Mouse (Mus musculus): ENCODE data around the gene Wipi2. TPM values are rescaled to one million over a fixed set of nuclear protein-coding genes. Genes with fewer than 3 reads are reported as not detected.

Wipi2 gene
- total RNA-seq, 1 experiment: 62.4 TPM

- Histone ChIP-seq H3K36me3 (ENCODE audit: control insufficient read depth, insufficient read depth, low read length, poor library complexity, severe bottlenecking) (peaks cover 7% of the 10 kb centered on the region; the same call in 1 of the 2 replicates), H3K9me3 (ENCODE audit: control insufficient read depth, insufficient read depth, low read depth, low read length) (no peaks in the 10 kb centered on the region), H3K4me1 (ENCODE audit: control insufficient read depth in 2 of 2, insufficient read depth in 2 of 2, low read length in 2 of 2, poor library complexity in 1 of 2) (peaks cover 1 to 24% of the 10 kb centered on the region in 2 experiments; a peak in 1 of 4 replicates), H3K9ac (ENCODE audit: insufficient read depth, low read depth, low read length, poor library complexity, severe bottlenecking) (no peak overlapping the region), H3K4me3 (ENCODE audit: insufficient read depth in 1 of 2, low read depth in 1 of 2, low read length in 2 of 2, poor library complexity in 1 of 2, severe bottlenecking in 1 of 2) (no peak overlapping the region), H3K27ac (ENCODE audit: insufficient read depth, low read depth, low read length, poor library complexity, severe bottlenecking) (no peak overlapping the region)
- TF ChIP-seq CHD2 (IDR thresholded peaks at IDR 0.05; ENCODE audit: low read depth, low read length) (no peak), MAFK (IDR thresholded peaks at IDR 0.05; ENCODE audit: insufficient read depth, low read depth, low read length) (no peak), ZNF384 (IDR thresholded peaks at IDR 0.05; ENCODE audit: low read depth, low read length) (no peak), HCFC1 (IDR thresholded peaks at IDR 0.05; ENCODE audit: borderline replicate concordance, insufficient read depth, low read length) (no peak), ZC3H11A (IDR thresholded peaks at IDR 0.05; ENCODE audit: borderline replicate concordance, low read depth, low read length) (no peak)
- no peak for DNase-seq (ENCODE audit: low read depth, low spot score)
- in situ Hi-C loops (cut with MboI; ENCODE audit: low sequenced_read_pairs in 2 of 2, unreplicated experiment in 2 of 2): no loop called here
Observed at GRCm38 (mm10) chr5:142648162-142648561, 20.7 kb downstream of the Wipi2 start.

DNA sequence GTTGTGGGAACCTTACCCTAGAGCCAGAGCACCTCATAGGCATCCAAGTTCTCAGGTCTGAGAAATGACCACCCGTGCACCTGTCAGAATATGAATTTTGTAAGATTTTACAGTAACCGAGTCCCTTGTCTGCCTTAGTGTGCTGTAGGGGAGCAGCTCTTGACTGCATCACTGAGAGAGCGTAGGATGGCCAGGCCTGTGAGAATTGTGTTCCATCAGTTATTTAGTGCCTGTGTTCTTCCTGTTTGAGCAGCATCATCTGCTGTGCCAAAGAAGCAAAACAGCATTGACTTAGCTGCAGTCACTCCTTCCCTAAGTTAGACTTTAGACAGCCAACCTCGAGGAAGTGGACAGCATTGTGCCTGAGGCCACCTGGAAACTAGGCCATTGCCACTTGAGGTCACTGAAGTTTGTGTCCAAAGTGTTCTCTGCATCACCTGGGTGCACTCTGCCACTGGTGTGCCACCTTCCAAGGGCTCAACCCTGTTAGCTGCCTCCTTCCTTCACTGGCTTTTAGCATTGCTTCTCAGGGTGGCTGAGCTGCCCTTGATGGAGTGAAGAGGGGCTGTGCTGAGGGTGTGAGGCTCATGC, 22.1 kb downstream of the Wipi2 start:
- TF ChIP-seq ZC3H11A (IDR thresholded peaks at IDR 0.05; ENCODE audit: borderline replicate concordance, low read depth, low read length) (no peak), HCFC1 (IDR thresholded peaks at IDR 0.05; ENCODE audit: borderline replicate concordance, insufficient read depth, low read length) (no peak), ZNF384 (IDR thresholded peaks at IDR 0.05; ENCODE audit: low read depth, low read length) (no peak), MAFK (IDR thresholded peaks at IDR 0.05; ENCODE audit: insufficient read depth, low read depth, low read length) (no peak)
- Histone ChIP-seq H3K9ac (ENCODE audit: insufficient read depth, low read depth, low read length, poor library complexity, severe bottlenecking) (no peak overlapping the region), H3K27ac (ENCODE audit: insufficient read depth, low read depth, low read length, poor library complexity, severe bottlenecking) (no peak overlapping the region), H3K4me1 (ENCODE audit: control insufficient read depth in 2 of 2, insufficient read depth in 2 of 2, low read length in 2 of 2, poor library complexity in 1 of 2) (peaks cover 1 to 24% of the 10 kb centered on the region in 2 experiments; a peak in 1 of 4 replicates), H3K4me3 (ENCODE audit: insufficient read depth in 1 of 2, low read depth in 1 of 2, low read length in 2 of 2, poor library complexity in 1 of 2, severe bottlenecking in 1 of 2) (no peak overlapping the region), H3K9me3 (ENCODE audit: control insufficient read depth, insufficient read depth, low read depth, low read length) (no peaks in the 10 kb centered on the region), H3K36me3 (ENCODE audit: control insufficient read depth, insufficient read depth, low read length, poor library complexity, severe bottlenecking) (peaks cover 7% of the 10 kb centered on the region; the same call in 1 of the 2 replicates)
- in situ Hi-C loops (cut with MboI; ENCODE audit: low sequenced_read_pairs in 2 of 2, unreplicated experiment in 2 of 2): no loop called here
- no peak for DNase-seq (ENCODE audit: low read depth, low spot score)

GRCm38 (mm10) chr5:142650390-142650789, 22.9 kb downstream of the Wipi2 start:
- in situ Hi-C loops (cut with MboI; ENCODE audit: low sequenced_read_pairs in 2 of 2, unreplicated experiment in 2 of 2): no loop called here
- no peak for DNase-seq (ENCODE audit: low read depth, low spot score)
- H3K4me3 ChIP-seq (ENCODE audit: insufficient read depth in 1 of 2, low read depth in 1 of 2, low read length in 2 of 2, poor library complexity in 1 of 2, severe bottlenecking in 1 of 2): no peak overlapping the region
- H3K36me3 ChIP-seq (ENCODE audit: control insufficient read depth, insufficient read depth, low read length, poor library complexity, severe bottlenecking): peaks cover 7% of the 10 kb centered on the region; the same call in 1 of the 2 replicates
- H3K9me3 ChIP-seq (ENCODE audit: control insufficient read depth, insufficient read depth, low read depth, low read length): no peaks in the 10 kb centered on the region
- TF ChIP-seq CHD2 (IDR thresholded peaks at IDR 0.05; ENCODE audit: low read depth, low read length): no peak
- TF ChIP-seq ZC3H11A (IDR thresholded peaks at IDR 0.05; ENCODE audit: borderline replicate concordance, low read depth, low read length): no peak
- TF ChIP-seq HCFC1 (IDR thresholded peaks at IDR 0.05; ENCODE audit: borderline replicate concordance, insufficient read depth, low read length): no peak
- no peak for TF ChIP-seq MAFK (IDR thresholded peaks at IDR 0.05; ENCODE audit: insufficient read depth, low read depth, low read length)
- no peak for TF ChIP-seq ZNF384 (IDR thresholded peaks at IDR 0.05; ENCODE audit: low read depth, low read length)
- H3K4me1 ChIP-seq (ENCODE audit: control insufficient read depth in 2 of 2, insufficient read depth in 2 of 2, low read length in 2 of 2, poor library complexity in 1 of 2): peaks cover 1 to 24% of the 10 kb centered on the region in 2 experiments; a peak in 1 of 4 replicates
- no peak overlapping the region for H3K27ac ChIP-seq (ENCODE audit: insufficient read depth, low read depth, low read length, poor library complexity, severe bottlenecking)
- no peak overlapping the region for H3K9ac ChIP-seq (ENCODE audit: insufficient read depth, low read depth, low read length, poor library complexity, severe bottlenecking)

DNA sequence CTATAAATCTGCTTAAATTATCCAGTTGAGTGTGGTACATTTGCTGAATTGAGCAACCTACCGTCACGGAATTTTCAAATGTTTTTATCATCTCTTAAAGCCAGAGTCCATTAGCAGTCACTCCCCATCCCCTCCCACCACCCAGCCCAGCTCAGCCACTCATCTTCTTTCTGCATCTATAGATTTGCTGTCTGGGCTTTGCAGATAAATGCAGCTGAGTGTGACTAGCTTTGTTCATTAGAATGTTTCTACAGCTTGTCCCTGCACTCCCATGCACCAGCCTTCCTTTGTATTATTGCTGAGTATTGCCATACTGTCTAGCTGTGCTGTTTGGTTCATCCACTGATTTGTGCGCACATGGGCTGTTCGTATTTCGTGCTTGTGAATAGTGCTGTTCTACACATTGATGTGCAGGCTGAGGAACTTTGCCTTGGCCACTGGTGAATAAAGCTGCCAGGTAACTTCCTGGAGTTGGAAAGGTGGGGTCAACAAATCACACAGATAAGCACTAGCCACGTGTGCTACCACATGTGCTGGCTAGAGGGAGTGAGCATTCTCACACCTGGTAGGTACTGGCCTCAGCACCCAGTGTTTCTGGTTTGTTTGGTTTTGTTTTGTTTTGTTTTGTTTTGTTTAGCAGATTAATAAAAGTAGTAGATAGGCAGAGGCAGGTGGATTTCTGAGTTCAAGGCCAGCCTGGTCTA, 23.4 kb downstream of the Wipi2 start:
- in situ Hi-C loops (cut with MboI; ENCODE audit: low sequenced_read_pairs in 2 of 2, unreplicated experiment in 2 of 2): no loop called here
- no peak overlapping the region for H3K4me3 ChIP-seq (ENCODE audit: insufficient read depth in 1 of 2, low read depth in 1 of 2, low read length in 2 of 2, poor library complexity in 1 of 2, severe bottlenecking in 1 of 2)
- TF ChIP-seq ZC3H11A (IDR thresholded peaks at IDR 0.05; ENCODE audit: borderline replicate concordance, low read depth, low read length) (no peak), HCFC1 (IDR thresholded peaks at IDR 0.05; ENCODE audit: borderline replicate concordance, insufficient read depth, low read length) (no peak), CHD2 (IDR thresholded peaks at IDR 0.05; ENCODE audit: low read depth, low read length) (no peak), MAFK (IDR thresholded peaks at IDR 0.05; ENCODE audit: insufficient read depth, low read depth, low read length) (no peak), ZNF384 (IDR thresholded peaks at IDR 0.05; ENCODE audit: low read depth, low read length) (no peak)

More for the DNA sequence above, 23.4 kb downstream of the Wipi2 start:
- DNase-seq (ENCODE audit: low read depth, low spot score): no peak
- no peak overlapping the region for H3K9ac ChIP-seq (ENCODE audit: insufficient read depth, low read depth, low read length, poor library complexity, severe bottlenecking)
- no peak overlapping the region for H3K27ac ChIP-seq (ENCODE audit: insufficient read depth, low read depth, low read length, poor library complexity, severe bottlenecking)
- peaks cover 1 to 24% of the 10 kb centered on the region in 2 experiments; a peak in 1 of 4 replicates for H3K4me1 ChIP-seq (ENCODE audit: control insufficient read depth in 2 of 2, insufficient read depth in 2 of 2, low read length in 2 of 2, poor library complexity in 1 of 2)
- peaks cover 10% of the 10 kb centered on the region; the same call in 1 of the 2 replicates for H3K36me3 ChIP-seq (ENCODE audit: control insufficient read depth, insufficient read depth, low read length, poor library complexity, severe bottlenecking)
- H3K9me3 ChIP-seq (ENCODE audit: control insufficient read depth, insufficient read depth, low read depth, low read length): no peaks in the 10 kb centered on the region
